Mouse (Mus musculus) inflammation-experienced regulatory T-cells, adult 16 weeks (primary cell): ENCODE results near the gene Olfr157. TPM values are rescaled to one million over a fixed set of nuclear protein-coding genes. Genes with fewer than 3 reads are reported as not detected.

ENCODE experiments used
- polyA plus RNA-seq: library from polyadenylated mRNA; unstranded; fragments of 100-300 nt; shearing (Covaris generic); gene quantifications from one replicate; pipeline ENCODE4 v1.2.1, GENCODE M21; 2017

Gene Olfr157
- 0.10 TPM for polyA plus RNA-seq

DNA sequence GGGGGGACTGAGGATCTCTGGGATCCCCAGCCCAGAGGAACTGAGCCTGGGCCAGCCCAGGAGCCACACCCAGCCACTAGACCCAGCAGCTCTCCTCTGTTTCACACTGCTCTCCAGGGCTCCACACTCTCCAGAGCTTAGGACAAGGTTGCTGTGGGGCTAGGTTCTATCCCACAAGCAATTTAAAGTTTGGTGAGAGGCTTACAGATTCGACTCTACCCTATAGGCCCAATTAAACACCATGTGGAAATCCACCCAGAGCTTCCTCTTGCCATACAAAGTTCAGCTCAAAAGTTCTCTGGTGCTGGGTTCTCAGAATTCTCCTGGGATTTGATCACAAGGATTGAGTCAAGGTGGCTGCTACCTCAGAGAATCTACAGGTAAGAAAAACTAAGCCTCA, at the start of gene Olfr157:
Gene Olfr157 (minus strand): TSS at position 101 of the 400 bp plus-strand sequence.

GRCm38 (mm10) chr4:43875160-43875918, 35.3 kb upstream of the Olfr157 start, which contains the start of gene Reck:
TSS of gene Reck (plus strand) at chr4:43875530.

DNA sequence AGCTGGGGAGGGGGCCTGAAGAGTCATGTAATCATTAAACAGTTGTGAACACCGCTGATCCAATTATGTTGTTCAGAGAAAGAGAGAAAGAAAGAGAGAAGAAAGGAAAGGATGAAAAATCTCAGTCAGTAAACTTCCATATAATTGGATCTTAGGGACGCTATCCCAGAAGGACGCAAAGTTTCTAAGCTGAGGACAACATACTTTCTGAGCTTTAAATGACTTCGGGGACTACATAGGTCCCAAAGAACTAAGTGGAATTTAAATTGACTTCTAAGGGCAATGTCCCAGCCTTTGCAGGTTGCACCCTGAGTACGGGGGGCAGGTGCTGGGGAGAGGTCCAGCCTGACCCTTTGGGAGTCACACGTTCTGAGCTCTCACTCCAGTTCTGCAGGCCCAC, 11.3 kb upstream of the Olfr157 start, which contains the start of gene Olfr155:
Gene Olfr155 (plus strand): TSS at position 301 of the 400 bp plus-strand sequence.

DNA sequence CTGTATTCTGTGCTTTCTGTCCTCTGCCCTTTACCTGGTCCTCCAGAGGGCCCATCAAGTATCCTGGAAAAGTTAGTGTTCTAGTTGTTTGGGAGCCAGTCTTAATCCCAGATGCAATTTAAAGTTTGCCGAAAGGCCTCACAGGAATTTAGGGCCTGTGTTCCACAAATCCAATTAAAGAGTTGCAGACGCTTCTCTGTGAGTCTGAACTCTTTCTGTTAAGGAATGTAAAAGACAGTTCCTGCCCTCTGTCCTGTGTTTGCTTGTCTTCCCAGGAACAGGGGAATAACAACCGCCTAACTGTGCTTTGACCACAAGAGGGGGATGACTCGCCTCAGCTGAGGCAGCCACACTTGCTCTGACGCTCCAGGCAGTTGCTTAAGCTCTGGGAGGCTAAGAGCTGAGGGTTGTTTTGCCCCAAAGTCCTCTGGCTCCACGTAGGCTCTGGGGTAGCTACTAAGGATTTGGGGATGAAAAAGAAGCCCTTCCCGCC, 16.1 kb downstream of the Olfr157 start, which contains the start of gene Olfr156:
Gene Olfr156 (minus strand): TSS at position 51 of the 493 bp plus-strand sequence.

Other genes starting within 250 kb of the Olfr157 start
- gene Npr2, start 208.3 kb downstream of the Olfr157 start, polyA plus RNA-seq = not detected
- gene Spag8, start 186.6 kb downstream of the Olfr157 start, polyA plus RNA-seq = 0.50 TPM
- gene Hint2, start 183.7 kb downstream of the Olfr157 start, polyA plus RNA-seq = 79.8 TPM
- 0.89 TPM for gene Tmem8b, start 171.2 kb downstream of the Olfr157 start, polyA plus RNA-seq
- gene Fam221b, start 171.1 kb downstream of the Olfr157 start, polyA plus RNA-seq = 1.2 TPM
- gene Olfr70, start 139.4 kb downstream of the Olfr157 start, polyA plus RNA-seq = not detected
- not detected for gene Olfr71, start 129.9 kb downstream of the Olfr157 start, polyA plus RNA-seq
- not detected for gene Hrct1, start 113.0 kb downstream of the Olfr157 start, polyA plus RNA-seq
- not detected for gene Spaar, start 110.2 kb downstream of the Olfr157 start, polyA plus RNA-seq
- not detected for gene Olfr159, start 69.2 kb downstream of the Olfr157 start, polyA plus RNA-seq
- not detected for gene Olfr156, start 16.3 kb downstream of the Olfr157 start, polyA plus RNA-seq
- not detected for gene Olfr155, start 11.4 kb upstream of the Olfr157 start, polyA plus RNA-seq
- 4.0 TPM for gene Reck, start 35.3 kb upstream of the Olfr157 start, polyA plus RNA-seq
- 232 TPM for gene Glipr2, start 117.2 kb upstream of the Olfr157 start, polyA plus RNA-seq
- not detected for gene Ccin, start 143.3 kb upstream of the Olfr157 start, polyA plus RNA-seq
- gene Clta, start 164.3 kb upstream of the Olfr157 start, polyA plus RNA-seq = 126 TPM
- gene Gne, start 244.0 kb upstream of the Olfr157 start, polyA plus RNA-seq = 65.7 TPM